Mouse (Mus musculus) hindbrain, postnatal 0 days (tissue): ENCODE data around the gene Gria2. TPM values are rescaled to one million over a fixed set of nuclear protein-coding genes. Genes with fewer than 3 reads are reported as not detected.

ENCODE experiments used
- ATAC-seq: fragments of 200-750 bp; cut with Nextera tagmentation; 2 replicates; pipeline ENCODE4 v1.8.0; 2017; ENCODE audit warnings: mild to moderate bottlenecking, moderate TSS enrichment, moderate library complexity
- DNase-seq: peaks from one replicate; pipeline ENCODE4 v3.0.0-alpha.2; 2015; ENCODE audit warnings: low spot score
- H3K27ac ChIP-seq: fragments of 300-500 bp; sonication (generic); 2 replicates; pipeline ENCODE4 v1.5.1; 2014; ENCODE audit warnings: mild to moderate bottlenecking
- H3K27me3 ChIP-seq: fragments of 300-500 bp; sonication (generic); 2 replicates; pipeline ENCODE4 v1.6.1; 2014; ENCODE audit warnings: low read length, mixed read lengths; ENCODE audit not compliant: insufficient read depth
- H3K36me3 ChIP-seq: fragments of 300-500 bp; sonication (generic); 2 replicates; pipeline ENCODE4 v1.6.1; 2014; ENCODE audit warnings: low read length, mixed read lengths; ENCODE audit not compliant: insufficient read depth
- H3K4me1 ChIP-seq: fragments of 300-500 bp; sonication (generic); 2 replicates; pipeline ENCODE4 v1.6.1; 2014; ENCODE audit warnings: antibody characterized with exemption, low read length, mixed read lengths; ENCODE audit not compliant: insufficient read depth
- H3K4me2 ChIP-seq: fragments of 300-500 bp; sonication (generic); 2 replicates; pipeline ENCODE4 v1.6.1; 2014; ENCODE audit warnings: low read depth, mild to moderate bottlenecking, low read length, moderate library complexity, mixed read lengths
- H3K4me3 ChIP-seq: fragments of 300-500 bp; sonication (generic); 2 replicates; pipeline ENCODE4 v1.5.1; 2014; ENCODE audit warnings: low read length
- H3K9ac ChIP-seq: fragments of 300-500 bp; sonication (generic); replicated peaks from 2 replicates; pipeline ENCODE4 v1.6.1; 2014; ENCODE audit warnings: mild to moderate bottlenecking, low read length, moderate library complexity, mixed read lengths
- H3K9me3 ChIP-seq: fragments of 300-500 bp; sonication (generic); 2 replicates; pipeline ENCODE4 v1.6.1; 2016; ENCODE audit warnings: low read length, mixed read lengths
- CTCF ChIP-seq: IDR thresholded peaks from 2 replicates; pipeline ENCODE4 v1.5.1; 2016; ENCODE audit warnings: antibody characterized with exemption, control low read depth, low read depth
- WGBS: fragments of 180-500 bp; shearing (Covaris S2); extraction: QIAGEN DNeasy Blood & Tissue Kit; methylation state at CpG from one replicate; pipeline ENCODE4 v1.1.7; 2014; 5-methylcytosine and 5-hydroxymethylcytosine counted together
- polyA plus RNA-seq: library from polyadenylated mRNA; unstranded; fragments of >200 nt; fragmentation: Nextera tagmentation; extraction: Ambion mirVana; gene quantifications from 2 replicates; pipeline ENCODE4 v1.2.1, GENCODE M21; 2015
- total RNA-seq: library from RNA; depleted of rRNA; stranded (reverse); fragments of >200 nt; gene quantifications from 2 replicates; pipeline ENCODE4 v1.2.3, GENCODE M21; 2014

Gene Gria2
- total and polyA plus RNA-seq, 2 experiments from 2014 or later = 132 to 149 TPM

DNA sequence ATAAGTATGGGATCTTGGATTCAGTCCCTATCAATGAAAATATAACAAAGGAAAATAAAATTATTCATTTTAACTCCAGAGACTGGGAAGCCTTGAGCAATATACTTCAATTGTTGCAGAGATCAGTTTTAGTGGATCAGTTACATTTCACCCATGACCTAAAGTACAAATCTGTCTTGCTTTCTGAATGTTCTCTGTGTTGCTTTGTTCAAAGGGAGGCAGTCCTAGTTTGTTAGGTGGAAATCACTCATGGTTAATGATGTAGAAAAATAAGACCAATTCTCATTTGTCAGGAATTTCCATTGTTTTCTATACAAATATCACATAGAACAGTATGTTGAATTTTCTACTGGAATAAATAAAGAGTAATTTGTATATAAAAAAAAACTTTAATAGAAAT is 11.1 kb upstream of the Gria2 start:
- H3K4me1 ChIP-seq = no peaks in the 10 kb centered on the region
- H3K4me3 ChIP-seq = no peak overlapping the region
- ATAC-seq (no peak), DNase-seq (no peak)
- TF ChIP-seq CTCF = no peak
- no peak overlapping the region for H3K4me2 ChIP-seq
- H3K9me3 ChIP-seq = no peaks in the 10 kb centered on the region
- H3K27ac ChIP-seq = no peak overlapping the region
- H3K27me3 ChIP-seq = no peaks in the 10 kb centered on the region
- no peak overlapping the region for H3K9ac ChIP-seq
- H3K36me3 ChIP-seq = no peaks in the 10 kb centered on the region

DNA sequence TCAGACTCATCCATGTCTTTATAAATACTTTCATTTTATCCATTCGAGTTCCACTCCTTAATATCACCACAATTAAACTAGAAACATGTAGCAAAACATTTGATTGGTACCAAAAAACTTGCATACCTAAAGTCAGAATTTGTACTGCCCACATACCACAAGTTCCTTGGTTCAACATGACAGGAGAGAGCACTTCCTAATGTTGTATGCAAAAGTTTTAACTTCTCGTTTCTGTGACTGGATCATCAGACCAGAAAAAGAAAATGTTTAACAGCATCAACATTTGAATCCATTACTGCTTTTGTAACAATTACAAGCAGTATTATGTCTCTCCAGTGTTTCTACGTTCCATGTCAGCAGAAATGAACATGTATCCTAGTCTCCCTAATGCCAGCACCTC is 9.6 kb upstream of the Gria2 start:
- no peak for TF ChIP-seq CTCF
- H3K27me3 ChIP-seq = no peaks in the 10 kb centered on the region
- H3K27ac ChIP-seq = no peak overlapping the region
- H3K9me3 ChIP-seq = no peaks in the 10 kb centered on the region
- H3K4me1 ChIP-seq = no peaks in the 10 kb centered on the region
- ATAC-seq (no peak), DNase-seq (no peak)
- H3K36me3 ChIP-seq = no peaks in the 10 kb centered on the region
- H3K4me2 ChIP-seq = no peak overlapping the region
- WGBS = 79% methylated on average over 3 of the region's 3 CpGs
- no peak overlapping the region for H3K9ac ChIP-seq
- no peak overlapping the region for H3K4me3 ChIP-seq

DNA sequence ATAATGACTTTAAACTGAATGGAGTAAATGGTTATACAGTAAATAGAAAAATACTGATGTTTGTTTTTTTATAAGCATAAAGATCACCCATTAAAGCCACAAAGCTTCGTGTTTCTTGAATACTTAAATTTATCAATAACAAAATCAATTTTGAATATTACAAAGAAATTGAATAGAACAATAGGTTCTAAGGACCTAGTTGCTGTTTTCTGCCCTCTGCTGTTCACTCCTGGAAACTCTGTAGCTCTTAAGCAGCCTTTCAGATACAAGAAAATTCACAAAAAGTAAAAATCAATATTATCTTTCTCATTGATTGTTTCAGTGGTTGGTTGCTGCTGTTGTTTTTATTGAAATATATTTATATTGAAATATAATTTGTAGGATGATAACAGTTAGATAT is 2.7 kb upstream of the Gria2 start:
- 9% methylated on average over 1 of the region's 1 CpGs for WGBS
- Histone ChIP-seq H3K4me3 (no peak overlapping the region), H3K4me1 (no peaks in the 10 kb centered on the region), H3K27me3 (no peaks in the 10 kb centered on the region), H3K9me3 (no peaks in the 10 kb centered on the region), H3K4me2 (no peak overlapping the region), H3K9ac (no peak overlapping the region), H3K27ac (no peak overlapping the region), H3K36me3 (no peaks in the 10 kb centered on the region)
- peak; percentile 77 for DNase-seq
- ATAC-seq = no peak
- TF ChIP-seq CTCF = peak; percentile 66

DNA sequence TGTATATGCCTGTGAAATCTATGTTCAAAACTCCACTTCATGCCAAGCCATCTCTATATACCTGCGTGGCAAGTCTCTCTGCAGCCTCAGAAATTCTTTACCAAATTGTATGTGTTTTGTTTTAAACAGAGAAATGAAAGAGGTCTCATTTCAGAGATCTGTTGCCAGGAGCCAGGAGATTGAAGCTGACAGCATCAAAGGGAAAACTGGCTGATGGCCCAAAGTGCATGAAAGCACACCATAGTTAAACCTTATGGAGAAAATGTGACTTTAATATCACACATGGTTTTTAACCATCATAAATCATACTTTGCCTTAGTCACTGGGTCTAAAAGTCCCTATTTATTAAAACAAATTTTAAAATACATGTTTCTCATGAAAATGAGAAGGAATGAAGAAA is 1.2 kb upstream of the Gria2 start:
- H3K9ac ChIP-seq = no peak overlapping the region
- H3K4me3 ChIP-seq = no peak overlapping the region
- H3K4me1 ChIP-seq = peaks cover 1% of the 10 kb centered on the region; the same call in 1 of the 2 replicates
- DNase-seq (peak; percentile 36), ATAC-seq (no peak)
- peak overlapping the region; percentile 95 for H3K27ac ChIP-seq
- 53% methylated on average over 1 of the region's 1 CpGs for WGBS
- H3K4me2 ChIP-seq = peak overlapping the region; percentile 69
- no peaks in the 10 kb centered on the region for H3K9me3 ChIP-seq
- TF ChIP-seq CTCF = no peak
- no peaks in the 10 kb centered on the region for H3K36me3 ChIP-seq
- no peaks in the 10 kb centered on the region for H3K27me3 ChIP-seq

DNA sequence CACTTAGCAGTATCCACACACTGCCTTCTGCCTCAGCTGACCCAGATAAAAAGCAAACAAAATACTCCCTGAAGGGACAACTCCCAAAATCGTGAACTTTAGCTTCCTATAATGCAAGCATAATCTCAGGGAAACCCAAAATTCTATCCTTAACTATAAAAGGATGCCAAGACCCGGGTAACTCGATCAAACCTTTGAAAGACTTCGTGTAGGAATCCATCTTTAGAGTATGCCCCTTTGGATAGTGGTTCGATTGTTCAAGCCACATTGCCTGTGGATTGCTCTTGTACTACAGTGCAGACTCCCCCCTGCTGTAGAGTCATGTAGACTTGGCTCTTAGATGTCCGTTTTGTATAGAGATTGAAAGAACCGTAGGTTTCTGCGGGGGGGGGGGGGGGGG is 576 bp upstream of the Gria2 start:
- TF ChIP-seq CTCF = no peak
- Histone ChIP-seq H3K27me3 (no peaks in the 10 kb centered on the region), H3K4me2 (peak overlapping the region; percentile 69), H3K4me1 (peaks cover 7% of the 10 kb centered on the region; the same call in 1 of the 2 replicates), H3K9me3 (no peaks in the 10 kb centered on the region), H3K27ac (peak overlapping the region; percentile 95), H3K4me3 (peak overlapping the region; percentile 65), H3K9ac (peak overlapping the region; percentile 73), H3K36me3 (no peaks in the 10 kb centered on the region)
- DNase-seq = peak; percentile 54
- no peak for ATAC-seq
- WGBS = 17% methylated on average over 8 of the region's 8 CpGs

DNA sequence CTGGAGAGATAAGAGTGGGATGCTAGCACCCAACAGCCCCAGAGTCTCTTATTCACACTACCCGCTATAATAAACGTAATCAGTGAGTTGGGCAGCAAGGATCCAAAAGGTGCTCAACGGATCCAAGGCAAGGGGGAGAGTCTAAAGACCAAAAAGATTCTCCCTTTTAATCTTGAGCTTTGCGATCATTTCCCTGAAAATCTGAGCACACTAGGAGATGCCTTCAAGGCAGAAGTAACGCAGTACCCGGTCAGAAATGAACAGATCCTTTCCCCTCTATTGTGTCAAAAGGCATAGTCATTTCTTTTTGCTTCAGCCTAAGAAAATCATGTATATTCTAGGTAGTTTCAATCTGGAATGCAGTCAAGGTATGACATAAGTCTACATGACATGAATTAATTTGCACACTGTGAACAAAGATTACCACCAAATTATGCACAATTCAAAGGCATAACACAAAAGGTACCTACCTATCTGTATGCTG is 766 bp downstream of the Gria2 start:
- WGBS = 7% methylated on average over 6 of the region's 6 CpGs
- Histone ChIP-seq H3K36me3 (no peaks in the 10 kb centered on the region), H3K27me3 (no peaks in the 10 kb centered on the region), H3K4me2 (peak overlapping the region; percentile 69), H3K9me3 (no peaks in the 10 kb centered on the region), H3K4me1 (peaks cover 8% of the 10 kb centered on the region; the same call in 1 of the 2 replicates), H3K9ac (peak overlapping the region; percentile 73), H3K4me3 (peak overlapping the region; percentile 65), H3K27ac (peak overlapping the region; percentile 95)
- no peak for TF ChIP-seq CTCF
- DNase-seq (no peak), ATAC-seq (no peak)

DNA sequence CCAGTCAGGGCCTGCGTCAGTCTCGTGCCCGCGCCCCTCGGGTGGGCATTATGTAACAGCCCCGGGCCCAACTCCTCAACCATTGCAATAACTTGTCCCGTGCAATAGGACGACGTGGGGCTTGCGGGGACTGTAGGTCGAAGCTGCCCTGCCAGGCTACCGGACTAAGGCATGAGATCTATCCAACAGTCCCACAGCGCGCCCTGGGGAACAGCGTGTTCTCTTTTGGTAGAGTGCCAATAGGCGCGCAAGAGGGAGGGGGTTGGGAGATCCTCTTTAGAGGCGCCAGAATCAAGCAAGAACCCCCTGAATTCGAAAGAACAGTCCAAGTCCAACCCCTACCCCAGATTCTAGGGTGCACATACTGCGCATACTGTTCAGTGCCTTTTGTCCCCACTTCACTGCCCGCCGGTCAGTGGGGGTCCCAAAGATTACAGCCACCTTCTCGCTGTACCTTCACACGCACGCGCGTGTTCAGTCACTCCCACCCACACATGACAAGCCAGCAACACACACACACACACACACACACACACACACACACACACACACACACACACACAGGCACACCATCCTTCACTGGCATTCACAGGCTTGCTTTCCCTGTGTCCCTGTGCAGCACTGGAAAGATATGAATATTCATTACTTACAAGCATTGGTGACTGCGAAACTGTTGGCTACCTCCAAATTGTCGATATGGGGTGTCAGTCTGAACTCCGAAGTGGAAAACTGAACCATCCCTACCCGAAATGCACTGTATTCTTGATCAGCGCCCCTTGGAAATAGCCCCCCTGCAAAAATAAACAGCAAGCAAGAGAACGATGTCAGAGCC is 1.4 kb downstream of the Gria2 start:
- peak overlapping the region; percentile 73 for H3K9ac ChIP-seq
- H3K4me2 ChIP-seq = peak overlapping the region; percentile 69
- H3K9me3 ChIP-seq = no peaks in the 10 kb centered on the region
- ATAC-seq (peak; percentile 52), DNase-seq (peak; percentile 84)
- WGBS = 2% methylated on average over 33 of the region's 33 CpGs
- peak overlapping the region; percentile 95 for H3K27ac ChIP-seq
- H3K36me3 ChIP-seq = no peaks in the 10 kb centered on the region
- TF ChIP-seq CTCF = peak; percentile 19; the same call in 1 of the 2 replicates
- no peaks in the 10 kb centered on the region for H3K27me3 ChIP-seq
- H3K4me3 ChIP-seq = peak overlapping the region; percentile 65
- peaks cover 8% of the 10 kb centered on the region; the same call in 1 of the 2 replicates for H3K4me1 ChIP-seq
